Mouse (Mus musculus) erythroblast, embryonic 14.5 days (primary cell): Measurements from ENCODE around the gene Actb.

Experiments
- GATA1 ChIP-seq: IDR thresholded peaks from 2 replicates; pipeline ENCODE4 v1.6.1; 2012; ENCODE audit warnings: low read length, inconsistent platforms, mixed read lengths
- TAL1 ChIP-seq: IDR thresholded peaks from 3 replicates; pipeline ENCODE4 v1.6.1; 2012; ENCODE audit warnings: low read length, inconsistent platforms, mixed read lengths

- TF ChIP-seq TAL1 (no peak), GATA1 (no peak)
Observed at GRCm38 (mm10) chr5:142853585-142853984, 53.0 kb downstream of the Actb start.
